Mouse (Mus musculus) heart, adult 2 months (tissue): Measurements from ENCODE around the gene Tbc1d25. TPM values are rescaled to one million over a fixed set of nuclear protein-coding genes. Genes with fewer than 3 reads are reported as not detected.

Experiments used
- DNase-seq, 2 experiments: peaks; one replicate each; pipeline ENCODE4 v3.0.0; 2021
- H3K27ac ChIP-seq: fragments of 200-600 bp; 2 replicates; pipeline ENCODE4 v1.8.1; 2022
- H3K27me3 ChIP-seq: fragments of 200-500 bp; 2 replicates; pipeline ENCODE4 v1.6.1; 2012; ENCODE audit warnings: mild to moderate bottlenecking, low read length, inconsistent platforms, mixed read lengths; ENCODE audit not compliant: control insufficient read depth, insufficient read depth
- H3K36me3 ChIP-seq: fragments of 200-500 bp; 2 replicates; pipeline ENCODE4 v1.6.1; 2012; ENCODE audit warnings: low read length, inconsistent platforms; ENCODE audit not compliant: control insufficient read depth, insufficient read depth
- H3K4me1 ChIP-seq: fragments of 200-500 bp; 2 replicates; pipeline ENCODE4 v1.6.1; 2011; ENCODE audit warnings: low read length; ENCODE audit not compliant: control insufficient read depth, insufficient read depth
- H3K4me3 ChIP-seq: fragments of 200-600 bp; 2 replicates; pipeline ENCODE4 v1.8.1; 2022
- H3K79me2 ChIP-seq: fragments of 200-500 bp; replicated peaks from 2 replicates; pipeline ENCODE4 v1.6.1; 2012; ENCODE audit warnings: mild to moderate bottlenecking, inconsistent platforms, low read length, moderate library complexity, mixed read lengths; ENCODE audit not compliant: control insufficient read depth, insufficient read depth
- H3K9ac ChIP-seq: fragments of 200-500 bp; 2 replicates; pipeline ENCODE4 v1.6.1; 2012; ENCODE audit warnings: low read depth, mild to moderate bottlenecking, control low read depth, inconsistent platforms, low read length, mixed read lengths
- CTCF ChIP-seq: fragments of 200-600 bp; IDR thresholded peaks from 2 replicates; pipeline ENCODE4 v1.8.1; 2022; ENCODE audit warnings: antibody characterized with exemption, mild to moderate bottlenecking, moderate library complexity
- EP300 ChIP-seq: fragments of 200-500 bp; IDR thresholded peaks from 2 replicates; pipeline ENCODE4 v1.6.1; 2011; ENCODE audit warnings: low read depth, low read length, control low read depth; ENCODE audit not compliant: insufficient read depth
- POLR2A ChIP-seq: fragments of 200-500 bp; IDR thresholded peaks from 2 replicates; pipeline ENCODE4 v1.6.1; 2011; ENCODE audit warnings: mild to moderate bottlenecking, low read depth, low read length, control low read depth; ENCODE audit not compliant: insufficient read depth
- WGBS: fragments of 180-500 bp; shearing (Covaris S2); methylation state at CpG from one replicate; pipeline ENCODE4 v1.1.7; 2018; 5-methylcytosine and 5-hydroxymethylcytosine counted together
- intact Hi-C: fragments of 180-260 bp; cut with DNase I; formaldehyde crosslinking; loops from one replicate; pipeline ENCODE4 v1.15.1; 2025
- long read RNA-seq: library from polyadenylated mRNA; stranded (forward); transcript quantifications from one replicate; pipeline ENCODE4 v2.0.0, GENCODE M21; 2021
- polyA plus RNA-seq: library from polyadenylated mRNA; depleted of rRNA; stranded (reverse); fragments of >200 nt; gene quantifications from 2 replicates; pipeline ENCODE4 v1.2.3, GENCODE M21; 2012; rRNA removed
- total RNA-seq, 2 experiments: library from RNA; stranded (reverse); gene quantifications; 2 replicates each; pipeline ENCODE4 v1.2.3; 2021

Gene Tbc1d25
- total RNA-seq (1 to 10 TPM; 3.7 to 4.3 TPM), polyA plus RNA-seq (8.7 and 8.9 TPM in 2 replicates)
- long read RNA-seq, transcript Tbc1d25-201 (6 exons, 2,648 nt) = major isoform, 5 of 6 reads
- long read RNA-seq, partial matches to known transcripts = 0 of 6 reads
- long read RNA-seq, other reads (novel, unspliced or antisense) = 1 of 6 reads

- no peaks in the 10 kb centered on the region for H3K27me3 ChIP-seq
- H3K79me2 ChIP-seq = no peaks in the 10 kb centered on the region
- no peaks in the 10 kb centered on the region for H3K36me3 ChIP-seq
- peak; percentile 84 to 90 for DNase-seq
- H3K27ac ChIP-seq = peak within 1 kb of the TSS; percentile 75
- intact Hi-C loops = loop anchor here (2.0 kb wide), 1 partner anchor 17 kb away; the partner anchor contains the start of gene Ebp
- H3K9ac ChIP-seq = peak within 1 kb of the TSS; percentile 99
- WGBS = 18% methylated on average over 56 of the region's 56 CpGs
- H3K4me3 ChIP-seq = peak within 1 kb of the TSS; percentile 61
- no peaks in the 10 kb centered on the region; the same call in 1 of the 2 replicates for H3K4me1 ChIP-seq
- TF ChIP-seq CTCF (peak; percentile 60), EP300 (no peak), POLR2A (peak; percentile 59)
Measured at GRCm38 (mm10) chrX:8175504-8176385, at the start of gene Tbc1d25. Tbc1d25 (minus strand) TSS chrX:8176181.

- Histone ChIP-seq H3K36me3 (no peaks in the 10 kb centered on the region), H3K79me2 (no peaks in the 10 kb centered on the region), H3K9ac (no peak overlapping the region), H3K27me3 (no peaks in the 10 kb centered on the region), H3K27ac (no peak overlapping the region), H3K4me1 (no peaks in the 10 kb centered on the region), H3K4me3 (no peak overlapping the region)
- WGBS = 76% methylated on average over 7 of the region's 7 CpGs
- intact Hi-C loops = no loop called here
- DNase-seq = no peak
- TF ChIP-seq EP300 = no peak
Measured at GRCm38 (mm10) chrX:8223473-8223872, 47.5 kb upstream of the Tbc1d25 start.

DNA sequence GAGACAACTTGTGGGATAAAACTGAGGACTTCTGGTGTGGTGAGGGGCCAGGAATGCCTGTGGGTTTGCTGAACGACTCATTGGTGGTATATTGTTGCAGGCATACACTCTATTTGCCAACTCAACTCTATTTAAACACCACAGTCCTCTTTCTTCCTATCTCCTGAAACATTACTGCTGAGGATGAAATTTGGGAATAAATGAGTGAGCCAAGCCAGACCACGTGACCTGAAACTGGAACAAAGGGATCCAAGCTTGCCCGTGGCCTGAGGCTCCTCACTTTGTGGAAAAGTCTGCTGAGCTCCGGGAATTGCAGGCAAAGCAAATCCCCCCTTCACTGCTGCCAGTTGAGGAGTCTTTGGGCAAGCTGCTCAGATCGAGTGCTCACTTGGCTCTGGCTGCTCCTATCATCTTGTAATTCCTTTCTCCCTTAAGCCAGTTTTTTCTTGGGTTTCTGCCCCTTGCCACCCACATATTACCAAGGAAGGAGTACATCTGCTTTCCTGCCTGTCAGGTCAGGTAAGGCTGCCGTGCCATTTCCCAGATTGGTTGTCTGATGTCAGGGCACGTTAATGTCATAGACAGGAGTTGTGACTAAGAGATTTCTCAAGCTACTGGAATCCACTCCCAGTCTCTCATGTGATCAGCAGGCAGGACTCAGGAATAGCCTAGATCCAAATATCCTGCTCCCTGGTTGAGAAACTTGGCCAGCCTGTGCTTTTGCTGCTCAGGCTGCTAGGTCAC is 46.9 kb upstream of the Tbc1d25 start:
- WGBS = 49% methylated on average over 7 of the region's 7 CpGs
- intact Hi-C loops = no loop called here
- H3K9ac ChIP-seq = no peak overlapping the region
- TF ChIP-seq EP300 = no peak
- no peak for TF ChIP-seq CTCF
- no peak for TF ChIP-seq POLR2A
- H3K79me2 ChIP-seq = no peaks in the 10 kb centered on the region
- no peak overlapping the region for H3K27ac ChIP-seq
- H3K4me3 ChIP-seq = no peak overlapping the region
- no peaks in the 10 kb centered on the region for H3K4me1 ChIP-seq
- no peak for DNase-seq
- no peaks in the 10 kb centered on the region for H3K36me3 ChIP-seq
- H3K27me3 ChIP-seq = no peaks in the 10 kb centered on the region

- TF ChIP-seq POLR2A (no peak), EP300 (no peak), CTCF (no peak)
- no peak overlapping the region for H3K9ac ChIP-seq
- no peak overlapping the region for H3K27ac ChIP-seq
- 49% methylated on average over 3 of the region's 3 CpGs for WGBS
- no peak overlapping the region for H3K4me3 ChIP-seq
- H3K4me1 ChIP-seq = no peaks in the 10 kb centered on the region
- no peaks in the 10 kb centered on the region for H3K79me2 ChIP-seq
- no peaks in the 10 kb centered on the region for H3K27me3 ChIP-seq
- intact Hi-C loops = no loop called here
- H3K36me3 ChIP-seq = no peaks in the 10 kb centered on the region
- no peak for DNase-seq
Measured at GRCm38 (mm10) chrX:8222296-8222677, 46.3 kb upstream of the Tbc1d25 start.

- WGBS = 47% methylated on average over 8 of the region's 8 CpGs
- intact Hi-C loops = no loop called here
- TF ChIP-seq CTCF = no peak
- no peak for TF ChIP-seq POLR2A
- no peak for TF ChIP-seq EP300
Measured at GRCm38 (mm10) chrX:8219651-8220050, 43.7 kb upstream of the Tbc1d25 start.

More at GRCm38 (mm10) chrX:8219651-8220050, 43.7 kb upstream of the Tbc1d25 start:
- no peaks in the 10 kb centered on the region for H3K4me1 ChIP-seq
- H3K9ac ChIP-seq = no peak overlapping the region
- no peak overlapping the region for H3K4me3 ChIP-seq
- H3K27me3 ChIP-seq = no peaks in the 10 kb centered on the region
- no peak for DNase-seq
- no peaks in the 10 kb centered on the region for H3K36me3 ChIP-seq
- no peaks in the 10 kb centered on the region for H3K79me2 ChIP-seq
- no peak overlapping the region for H3K27ac ChIP-seq
